Mouse (Mus musculus): ENCODE measurements at regions not wholly inside any gene's neighbourhood (a gene's known extent, or its start where the extent isn't known, plus 50 kb on each side); places are given as distances from the start of the nearest gene placed in this dataset.
A peak's percentile ranks its signal among the peaks of the same experiment; 100 is the strongest.
"Not testable (repeated sequence)": the region's sequence is repeated elsewhere in the genome, so short reads cannot be mapped to it uniquely, and the experiment has no call there.

DNA sequence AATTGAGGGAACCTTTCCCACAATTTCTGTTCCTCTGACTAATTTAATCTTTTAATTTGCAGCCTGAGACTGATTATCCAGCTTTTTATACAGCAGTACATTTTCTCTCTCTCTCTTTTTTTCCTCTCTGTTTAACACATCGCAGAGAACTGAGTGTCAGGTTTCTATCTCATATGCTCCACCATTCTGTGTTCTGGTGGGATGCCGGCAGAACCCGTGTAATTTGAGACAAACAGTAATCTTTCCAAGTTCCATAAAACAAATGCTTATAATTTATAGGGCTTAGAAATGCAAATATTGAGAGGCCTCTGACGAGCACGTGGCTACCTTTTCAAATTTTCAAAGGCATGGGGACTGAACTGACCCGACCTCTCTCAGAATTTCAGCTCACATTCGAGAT is 59.1 kb downstream of the Zbtb18 start:
- no peak for DNase-seq (ENCODE audit: low spot score in 2 of 2)

- no peak for DNase-seq (ENCODE audit: low spot score in 2 of 2)
These were observed 61.8 kb downstream of the Zbtb18 start for GRCm38 (mm10) chr1:177503946-177504345.

- no peak for DNase-seq (ENCODE audit: low spot score in 2 of 2)
These were observed 62.6 kb downstream of the Zbtb18 start for GRCm38 (mm10) chr1:177504743-177505142.

DNA sequence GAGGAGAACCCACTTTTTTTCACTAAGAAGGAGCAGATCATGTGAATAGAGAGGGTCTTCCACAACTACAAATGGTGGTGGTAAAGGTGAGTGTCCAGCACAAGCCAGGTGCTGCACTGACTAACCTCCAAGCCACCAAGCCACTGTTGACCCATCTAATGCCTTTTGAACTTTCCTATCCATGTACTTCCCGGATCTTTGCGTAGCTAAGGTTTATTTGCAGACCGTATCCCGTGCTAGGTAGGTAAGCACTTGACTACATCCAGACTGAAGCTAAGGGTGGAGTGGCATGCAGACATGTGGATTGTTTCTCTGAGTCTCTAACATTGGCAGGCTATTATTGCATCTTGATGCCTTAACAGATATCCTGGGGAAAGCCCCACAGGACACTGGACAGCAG is 65.2 kb downstream of the Zbtb18 start:
- DNase-seq (ENCODE audit: low spot score in 2 of 2), result not testable (repeated sequence)

GRCm38 (mm10) chr1:177509786-177510185 is 67.6 kb downstream of the Zbtb18 start:
- DNase-seq (ENCODE audit: low spot score in 2 of 2), result no peak

DNA sequence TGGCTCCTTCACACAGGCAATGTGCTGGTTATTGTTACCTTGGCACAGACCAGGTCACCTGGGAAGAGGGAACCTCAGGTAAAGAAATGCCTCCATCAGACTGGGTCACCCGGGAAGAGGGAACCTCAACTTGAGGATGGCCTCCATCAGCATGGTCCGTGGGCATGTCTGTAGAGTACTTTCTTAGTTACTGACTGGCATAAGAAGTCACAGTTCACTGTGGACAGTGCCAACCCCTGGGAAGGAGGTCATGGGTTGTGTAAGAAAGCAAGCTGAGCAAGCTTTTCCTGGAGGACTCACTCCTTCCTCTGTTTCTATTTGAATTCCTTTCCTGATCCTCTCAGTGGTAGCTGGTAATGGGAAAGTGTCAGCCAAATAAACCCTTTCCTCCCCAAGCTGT is 70.0 kb downstream of the Zbtb18 start:
- no peak for DNase-seq (ENCODE audit: low spot score in 2 of 2)

DNA sequence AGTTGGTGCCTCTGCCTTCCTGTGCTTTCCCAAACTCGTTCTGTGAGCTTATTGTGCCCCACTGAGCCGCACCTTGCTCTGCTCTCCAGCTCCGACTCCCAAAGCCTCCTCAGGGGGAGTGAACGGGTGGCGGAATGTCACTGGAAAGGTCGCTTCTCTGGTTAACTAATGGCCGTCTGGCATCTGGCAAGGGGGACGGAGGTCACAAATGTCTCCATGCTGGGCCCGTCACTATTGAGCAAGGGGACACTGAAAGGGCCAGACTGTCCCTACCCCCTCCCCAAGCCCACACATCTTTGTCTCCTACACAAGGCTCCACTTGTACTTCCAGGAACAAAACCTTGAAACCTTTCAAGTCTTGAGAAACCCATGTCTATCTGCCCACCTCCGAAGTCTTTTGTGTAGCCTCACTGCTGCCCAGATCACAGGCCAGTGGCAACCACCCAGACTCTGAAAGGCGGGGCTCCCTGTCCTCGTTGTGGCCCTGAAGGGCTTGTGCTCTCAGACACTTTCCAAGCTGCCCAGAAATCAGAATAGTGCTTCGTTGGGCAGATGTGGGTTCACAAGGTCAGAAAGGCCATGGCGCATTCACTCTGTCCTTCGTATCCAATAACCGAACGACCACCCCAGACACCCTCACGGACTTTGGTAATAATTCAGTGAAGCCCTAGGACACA is 75.9 kb downstream of the Zbtb18 start:
- DNase-seq (ENCODE audit: low spot score in 2 of 2), result no peak

DNA sequence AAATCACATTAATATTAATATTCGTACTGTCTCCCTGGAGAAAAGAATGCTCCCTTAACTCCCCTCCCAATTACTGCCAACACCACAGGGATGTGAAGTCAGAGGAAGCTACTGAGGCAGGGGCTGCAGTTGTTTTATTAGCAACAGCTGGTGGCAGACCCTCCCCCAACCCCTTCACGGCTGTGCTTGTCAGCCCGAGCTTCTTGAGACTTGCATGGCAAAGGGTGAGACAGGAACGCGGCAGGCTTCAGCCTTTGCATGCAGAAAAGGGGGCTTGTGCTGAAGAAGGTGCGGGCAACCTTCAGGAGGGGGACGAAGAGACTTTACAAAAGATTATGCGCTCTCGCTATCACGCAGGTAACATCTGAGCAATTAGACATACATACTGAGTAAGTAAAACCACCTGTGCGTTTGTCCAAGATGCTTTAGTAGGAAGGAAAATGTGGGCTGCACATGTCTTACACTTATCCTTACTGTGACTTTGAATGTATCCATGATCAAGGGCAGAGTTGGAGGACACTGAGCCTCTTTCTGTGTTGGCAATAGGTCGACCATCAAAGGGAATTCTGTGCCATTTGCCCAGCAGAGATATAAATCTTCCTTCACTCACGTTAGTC is 76.9 kb downstream of the Zbtb18 start:
- no peak for DNase-seq (ENCODE audit: low spot score in 2 of 2)

- DNase-seq (ENCODE audit: low spot score in 2 of 2), result no peak
These were observed 79.0 kb downstream of the Zbtb18 start for GRCm38 (mm10) chr1:177521110-177521509.

DNA sequence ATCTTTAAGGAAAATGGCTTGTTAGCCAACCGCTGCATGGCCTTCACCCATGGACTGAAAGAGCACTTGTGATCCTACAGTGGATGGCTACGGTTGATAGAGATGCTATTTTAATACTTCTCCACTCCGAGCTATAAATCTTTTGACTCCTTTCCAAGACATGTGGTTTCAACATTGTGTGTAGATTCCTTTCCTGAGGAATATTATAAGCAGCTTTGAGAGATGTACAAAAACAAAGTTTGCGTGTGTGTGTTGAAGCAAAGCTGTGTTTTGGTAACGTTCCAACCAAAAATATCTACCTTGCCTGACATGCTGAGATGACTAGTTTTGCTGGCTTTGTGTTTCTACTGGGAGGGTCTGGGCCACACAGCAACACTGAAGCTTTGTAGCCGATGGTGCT is 83.0 kb downstream of the Zbtb18 start:
- no peak for DNase-seq (ENCODE audit: low spot score in 2 of 2)

- DNase-seq (ENCODE audit: low spot score in 2 of 2), result no peak
These were observed 89.6 kb downstream of the Zbtb18 start for GRCm38 (mm10) chr1:177531791-177532190.

DNA sequence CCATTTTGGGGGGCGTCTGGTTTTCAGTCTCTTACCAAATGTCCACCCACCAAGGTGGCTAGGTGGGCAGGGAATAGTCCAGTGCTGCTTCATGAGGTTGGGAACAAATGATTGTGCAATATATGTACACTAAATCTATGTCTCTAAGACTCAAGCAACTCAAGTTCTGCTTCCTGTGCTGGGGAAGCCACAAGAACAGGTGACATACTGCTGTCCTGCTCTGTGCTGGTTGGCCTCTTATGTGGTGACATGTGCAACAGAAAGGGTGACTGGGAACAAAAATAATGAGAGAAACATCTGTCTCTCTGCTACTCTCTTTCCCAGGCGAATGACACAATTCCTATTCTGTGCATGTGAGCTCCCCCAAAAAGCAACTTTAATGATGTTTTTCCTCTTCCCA is 90.5 kb downstream of the Zbtb18 start:
- peak in 1 of 2 experiments; percentile 1 for DNase-seq (ENCODE audit: low spot score in 2 of 2)

DNA sequence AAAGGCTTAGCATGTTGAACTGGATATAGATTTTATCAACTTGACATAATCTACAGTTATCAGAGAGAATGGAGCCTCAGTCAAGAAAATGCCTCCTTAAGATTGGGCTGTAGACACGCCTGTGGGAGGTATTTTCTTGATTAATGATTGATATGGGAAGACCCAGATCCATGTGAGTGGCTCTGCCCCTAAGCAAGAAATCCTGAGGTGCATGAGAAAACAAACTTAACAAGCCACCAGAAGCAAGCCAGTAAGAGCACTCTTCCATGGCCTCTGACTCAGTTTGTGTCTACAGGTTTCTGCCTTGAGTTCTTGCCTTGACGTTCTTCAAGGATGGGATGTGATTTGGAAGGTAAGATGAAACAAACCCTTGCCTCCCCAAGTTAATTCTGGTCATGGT is 91.2 kb downstream of the Zbtb18 start:
- DNase-seq (ENCODE audit: low spot score in 2 of 2), result no peak

- DNase-seq (ENCODE audit: low spot score in 2 of 2), result no peak
These were observed 103.0 kb downstream of the Zbtb18 start for GRCm38 (mm10) chr1:177545031-177545735.

DNA sequence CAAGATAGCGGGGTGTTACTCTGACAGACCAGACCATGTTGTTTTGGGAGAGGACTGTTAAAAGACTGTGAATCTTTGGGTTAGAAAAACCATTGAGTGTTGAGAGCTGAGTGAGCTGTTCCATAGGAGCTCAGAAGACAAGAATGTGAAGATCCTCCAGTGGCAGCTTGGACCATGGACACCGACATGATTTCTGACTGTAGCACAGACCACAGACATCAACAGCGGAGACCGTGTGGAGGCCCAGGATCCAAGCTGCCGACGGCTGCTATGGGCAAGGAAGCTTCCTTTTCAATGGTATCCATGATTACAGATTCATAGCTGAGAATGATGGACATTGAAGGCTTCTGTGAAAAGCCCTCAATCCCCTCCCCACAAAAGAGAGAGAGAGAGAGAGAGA is 105.6 kb downstream of the Zbtb18 start:
- DNase-seq (ENCODE audit: low spot score in 2 of 2), result no peak

DNA sequence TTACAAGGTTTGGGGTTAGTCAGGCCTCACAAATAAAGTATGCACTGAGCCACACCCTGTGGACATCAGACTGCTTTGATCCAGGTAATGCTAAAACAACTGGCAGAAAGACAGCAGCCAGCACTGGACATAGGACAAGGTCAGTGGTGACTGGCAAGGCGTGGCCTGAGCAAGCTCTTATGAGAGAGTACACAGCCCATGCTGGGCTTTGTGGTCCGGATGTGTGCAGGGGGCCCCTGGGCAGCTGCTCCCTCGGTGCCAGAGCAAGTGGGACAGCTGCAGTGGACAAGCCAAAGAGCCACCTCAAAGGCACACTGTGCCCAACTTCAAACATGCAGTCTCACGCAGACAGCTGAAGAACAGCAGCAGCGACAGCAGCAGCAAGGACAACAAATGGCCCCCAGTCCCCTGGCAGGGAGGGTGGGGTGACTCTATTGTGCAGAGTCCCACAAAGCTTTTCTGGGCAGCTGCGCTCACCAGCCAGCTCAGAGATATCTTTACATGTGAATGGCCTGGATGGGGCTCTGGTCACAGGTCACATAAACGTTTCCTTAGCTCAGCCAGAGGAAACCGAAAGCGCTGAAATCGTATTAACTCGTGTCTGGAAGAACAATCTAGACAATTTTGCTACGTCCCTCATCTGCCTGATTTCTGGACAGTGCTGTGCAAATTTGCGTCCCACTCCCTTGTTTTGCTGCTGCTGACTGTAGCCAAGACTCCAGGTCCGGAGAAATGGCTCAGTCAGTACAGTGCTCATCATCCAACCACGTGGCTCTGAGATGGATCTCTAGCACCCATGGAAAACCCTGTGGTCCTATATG is 113.5 kb downstream of the Zbtb18 start:
- peak in 1 of 2 experiments; percentile 3 for DNase-seq (ENCODE audit: low spot score in 2 of 2)

DNA sequence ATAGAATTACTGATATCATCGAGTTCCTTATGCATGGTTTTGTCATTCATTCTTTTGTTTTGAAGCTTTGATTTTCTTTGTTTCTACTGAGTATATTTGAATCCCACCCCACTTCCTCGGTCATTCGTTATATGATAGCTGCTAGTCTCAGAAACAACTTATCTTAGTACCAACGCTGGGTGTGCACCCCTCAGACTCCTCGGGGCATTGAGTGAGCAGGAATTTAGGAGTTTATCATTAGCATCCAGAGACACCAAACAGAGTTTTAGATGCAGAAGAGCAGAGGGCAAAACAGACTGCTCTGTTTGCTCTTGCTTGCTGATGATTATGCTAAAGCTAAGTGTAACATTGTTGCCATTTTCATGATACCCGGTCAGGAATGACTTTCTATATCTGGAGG is 115.3 kb downstream of the Zbtb18 start:
- DNase-seq (ENCODE audit: low spot score in 2 of 2), result no peak

GRCm38 (mm10) chr1:177557856-177558255 is 115.7 kb downstream of the Zbtb18 start:
- DNase-seq (ENCODE audit: low spot score in 2 of 2), result no peak

GRCm38 (mm10) chr1:177561716-177562588 is 119.8 kb downstream of the Zbtb18 start:
- no peak for DNase-seq (ENCODE audit: low spot score in 2 of 2)

- no peak for DNase-seq (ENCODE audit: low spot score in 2 of 2)
These were observed 120.4 kb downstream of the Zbtb18 start for GRCm38 (mm10) chr1:177562589-177562912.

GRCm38 (mm10) chr1:177565678-177566077 is 123.5 kb downstream of the Zbtb18 start:
- DNase-seq (ENCODE audit: low spot score in 2 of 2), result no peak

Data from natural killer cell, adult 2 months (primary cell).